Comparison of ENCODE assay signal across 9 mouse cellular contexts in genomic region chr2:129056597-129056996, GRCm38 (mm10). TPM values are rescaled to one million over a fixed set of nuclear protein-coding genes. Genes with fewer than 3 reads are reported as not detected.
DNase-seq lines count a peak whose midpoint lies in the region; ATAC-seq and TF ChIP-seq lines count a peak whose summit lies in the region.
"Had no signal": no experiment of that assay in that cellular context is flagged by ENCODE, and none has a peak within 500 bp of the region (broad histone marks: within the 10 kb centered on the region; RNA-seq: fewer than 3 reads in every experiment).

No protein-coding gene starts in this region.

- H3K9ac ChIP-seq in liver, embryonic 11.5 days (ENCODE audit: low read depth, low read length) = no peak overlapping the region

- TF ChIP-seq CTCF in cortical plate, adult 2 months (IDR thresholded peaks at IDR 0.05; ENCODE audit: extremely low read depth, insufficient read depth, low read length) = peak; percentile 43; the same call in 1 of the 2 replicates

- H3K9me3 ChIP-seq in liver, embryonic 11.5 days (ENCODE audit: control insufficient read depth, low read length) = no peaks in the 10 kb centered on the region; the same call in 1 of the 2 replicates

- H3K36me3 ChIP-seq in liver, embryonic 11.5 days (ENCODE audit: control insufficient read depth, insufficient read depth, low read length) = no peaks in the 10 kb centered on the region
- H3K36me3 ChIP-seq in splenic B cell, adult 2 months (ENCODE audit: control insufficient read depth, insufficient read depth, low read length, poor library complexity, severe bottlenecking) = no peaks in the 10 kb centered on the region

- no peak overlapping the region for H3K27ac ChIP-seq in liver, embryonic 11.5 days (ENCODE audit: low read depth, low read length)
- H3K27ac ChIP-seq in cortical plate, adult 2 months (ENCODE audit: insufficient read depth, low read length) = no peak overlapping the region

- no peak for TF ChIP-seq POLR2A in cortical plate, adult 2 months (IDR thresholded peaks at IDR 0.05; ENCODE audit: extremely low read depth, insufficient read depth, low read length)

- no peak for ATAC-seq in liver, embryonic 11.5 days (replicated peaks; ENCODE audit: low FRiP score)

- H3K27me3 ChIP-seq in liver, embryonic 11.5 days (replicated peaks; ENCODE audit: control insufficient read depth, insufficient read depth, low read length) = no peaks in the 10 kb centered on the region
- H3K27me3 ChIP-seq in splenic B cell, adult 2 months (ENCODE audit: control insufficient read depth, insufficient read depth, low read length, poor library complexity, severe bottlenecking) = no peaks in the 10 kb centered on the region

- peak; percentile 45 to 61 for DNase-seq in cerebellum, postnatal 10 days
- no peak for DNase-seq in cerebellum, adult 11-12 months
- DNase-seq in liver = peak; percentile 45
- DNase-seq in liver, embryonic 11.5 days (ENCODE audit: low spot score) = no peak
- DNase-seq in splenic B cell, adult 2 months (ENCODE audit: low read depth, low spot score) = peak; percentile 55
- no peak for DNase-seq in frontal cortex, postnatal 10 days (ENCODE audit: low spot score in 2 of 2)
- no peak for DNase-seq in urinary bladder, postnatal 10 days (ENCODE audit: low spot score)

- WGBS in liver, embryonic 11.5 days = 45% methylated on average over 9 of the region's 9 CpGs

- no peak overlapping the region for H3K4me3 ChIP-seq in liver, embryonic 11.5 days (ENCODE audit: low read depth, low read length)
- H3K4me3 ChIP-seq in cortical plate, adult 2 months (ENCODE audit: insufficient read depth, low read length) = no peak overlapping the region

- 0 out of 2 replicates have a peak, but pooled peaks cover 4% of the 10 kb centered on the region for H3K4me1 ChIP-seq in liver, embryonic 11.5 days (replicated peaks; ENCODE audit: control insufficient read depth, insufficient read depth, low read length)
- H3K4me1 ChIP-seq in cortical plate, adult 2 months (ENCODE audit: control insufficient read depth, insufficient read depth, low read length) = no peaks in the 10 kb centered on the region

- no peak overlapping the region for H3K4me2 ChIP-seq in liver, embryonic 11.5 days

RNA-seq across cellular contexts. Expression of gene Vinac1, which starts 8.6 kb away (rescaled TPM):
- 0.05 and 0.06 TPM in 2 replicates for polyA plus RNA-seq in liver, embryonic 11.5 days (2014; fragmentation: Nextera tagmentation; extraction: Ambion mirVana)
- 0.10 and 0.15 TPM in 2 replicates for polyA plus RNA-seq in cortical plate, adult 2 months (2012; rRNA removed)
- polyA plus RNA-seq: liver, embryonic 16.5 days had no signal

RNA-seq across cellular contexts. Expression of gene Ttl, which starts 9.1 kb away (rescaled TPM):
- polyA plus RNA-seq in liver, embryonic 11.5 days (2014; fragmentation: Nextera tagmentation; extraction: Ambion mirVana) = 5.2 and 6.1 TPM in 2 replicates
- polyA plus RNA-seq in cortical plate, adult 2 months (2012; rRNA removed) = 44.1 and 45.2 TPM in 2 replicates

RNA-seq across cellular contexts. Expression of gene Polr1b, which starts 44.2 kb away (rescaled TPM):
- 52.5 and 52.7 TPM in 2 replicates for polyA plus RNA-seq in liver, embryonic 11.5 days (2014; fragmentation: Nextera tagmentation; extraction: Ambion mirVana)
- 27.8 and 32.1 TPM in 2 replicates for polyA plus RNA-seq in cortical plate, adult 2 months (2012; rRNA removed)

Comparison
In these comparisons a context has a peak if more than half of its experiments do, and no peak if none do; other contexts are left out.
1. DNase-seq: peak in cerebellum, postnatal 10 days (2 of 2), liver (single experiment) and splenic B cell, adult 2 months (single experiment); none in cerebellum, adult 11-12 months (single experiment), liver, embryonic 11.5 days (single experiment), frontal cortex, postnatal 10 days (0 of 2) and urinary bladder, postnatal 10 days (single experiment).